Mouse (Mus musculus) fibroblast of lung, adult 2 months (primary cell): ENCODE results near the gene Pnpla8.
A peak's percentile ranks its signal among the peaks of the same experiment; 100 is the strongest.
"Not testable (repeated sequence)": the region's sequence is repeated elsewhere in the genome, so short reads cannot be mapped to it uniquely, and the experiment has no call there.

Experiments used
- DNase-seq: peaks from one replicate; pipeline ENCODE4 v3.0.0-alpha.2; 2011; ENCODE audit warnings: low read depth

Pnpla8 gene

DNA sequence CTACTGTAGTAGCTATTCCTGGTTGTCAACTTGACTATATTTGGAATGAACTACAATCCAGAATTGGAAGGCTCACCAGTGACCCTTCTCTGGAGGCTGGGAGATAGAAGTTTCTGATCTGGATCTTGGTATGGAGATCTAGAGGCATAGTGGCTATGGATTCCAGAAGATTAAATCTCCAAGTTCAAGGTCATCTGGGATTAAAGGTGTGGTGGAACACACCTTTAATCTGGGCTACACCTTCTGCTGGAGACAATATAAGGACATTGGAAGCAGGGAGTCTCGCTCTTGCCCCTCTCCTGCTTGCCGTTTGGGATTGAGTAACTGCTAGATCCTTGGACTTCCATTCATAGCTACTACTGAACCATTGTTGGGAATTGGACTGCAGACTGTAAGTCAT, at the start of gene Pnpla8:
Gene Pnpla8, plus strand, starts transcription at position 301 of the 400 bp plus-strand sequence.
- DNase-seq = not testable (repeated sequence)

DNA sequence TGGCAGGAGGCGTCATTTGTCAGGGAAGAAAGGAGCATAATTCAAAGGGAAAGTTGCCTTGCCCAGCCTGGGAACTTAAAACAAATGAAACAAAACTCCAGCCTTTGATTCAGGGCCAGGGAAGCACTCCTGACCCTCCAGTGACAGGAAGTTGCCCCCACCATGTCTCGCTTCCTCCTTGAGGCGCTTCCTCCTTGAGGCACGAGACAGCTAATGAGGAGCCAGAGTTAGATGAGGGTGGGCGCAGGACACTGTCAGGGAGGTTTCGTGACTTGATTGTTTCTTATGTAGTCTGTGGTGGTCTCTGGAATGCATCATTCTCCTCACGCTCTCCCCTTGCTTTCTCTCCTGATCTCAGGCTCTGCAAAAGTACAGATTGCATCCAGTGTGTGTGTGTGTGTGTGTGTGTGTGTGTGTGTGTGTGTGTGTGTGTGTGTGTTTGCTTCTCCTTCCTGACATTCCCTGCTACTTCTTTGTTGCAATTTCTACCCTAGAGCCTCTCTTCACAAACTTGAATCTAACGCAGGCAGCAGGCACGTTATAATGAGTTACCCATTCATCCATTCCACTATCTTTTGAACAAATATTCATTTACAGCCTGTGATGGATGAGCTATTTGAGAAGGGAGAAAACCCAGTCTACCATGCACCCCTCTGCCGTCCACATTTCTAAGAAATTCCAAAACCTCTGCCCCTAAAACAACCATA, 44.7 kb upstream of the Pnpla8 start:
- no peak for DNase-seq

DNA sequence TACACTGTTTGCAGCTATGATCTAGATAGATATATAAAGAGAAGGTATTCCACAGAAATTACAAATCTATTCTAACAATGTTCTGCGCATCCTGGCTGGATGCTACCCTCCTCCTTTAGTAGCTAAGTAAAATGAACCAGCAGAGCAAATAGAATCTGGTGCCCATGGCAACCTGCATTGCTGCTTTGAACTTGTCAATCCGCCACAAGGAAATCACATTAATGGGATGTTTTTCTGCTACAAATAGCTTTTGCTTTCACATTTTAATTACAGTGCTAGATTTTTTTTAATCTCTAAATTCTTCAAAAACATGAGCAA, 44.2 kb upstream of the Pnpla8 start:
- no peak for DNase-seq

DNA sequence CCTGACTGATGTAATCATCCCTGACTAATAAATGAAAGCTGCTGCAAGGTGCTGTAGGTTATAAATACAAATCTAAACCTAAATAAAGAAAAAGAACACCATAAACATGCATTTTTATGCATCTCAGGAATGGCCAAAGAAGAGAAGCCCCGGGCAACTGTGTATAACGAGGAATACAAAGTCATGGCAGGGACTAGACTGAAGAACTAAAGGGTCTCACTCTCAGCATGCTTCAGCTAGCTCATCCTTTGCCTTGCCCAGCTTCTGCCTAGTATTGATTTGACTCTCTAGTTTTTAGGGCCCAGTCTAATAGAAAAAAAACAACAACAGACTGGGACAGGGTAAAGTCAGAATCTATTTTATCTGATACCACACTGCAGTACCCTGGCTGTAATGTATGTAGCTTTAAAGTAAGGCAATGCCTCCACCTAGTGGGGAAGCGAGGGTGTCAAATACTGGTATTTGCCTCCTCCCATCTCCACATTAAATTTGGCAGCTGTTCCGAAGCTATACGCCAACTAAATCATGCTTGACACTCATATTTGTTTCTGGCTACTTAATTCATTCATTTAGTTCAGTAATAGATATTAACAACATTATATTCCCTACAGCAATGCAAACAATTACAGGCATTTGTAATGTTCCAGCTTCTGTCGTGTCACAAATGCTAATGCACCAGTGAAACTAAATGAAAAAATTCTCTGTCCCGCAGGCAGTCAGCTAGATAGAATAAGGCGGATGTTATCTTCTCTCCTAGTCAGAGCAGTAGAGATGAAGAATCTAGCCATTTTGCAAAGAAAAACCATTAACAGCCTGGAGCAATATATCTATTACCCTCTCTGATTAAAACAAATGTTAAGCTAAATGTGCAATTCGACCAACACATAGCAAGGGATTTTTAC, 39.8 kb upstream of the Pnpla8 start:
- peak; percentile 1 for DNase-seq

DNA sequence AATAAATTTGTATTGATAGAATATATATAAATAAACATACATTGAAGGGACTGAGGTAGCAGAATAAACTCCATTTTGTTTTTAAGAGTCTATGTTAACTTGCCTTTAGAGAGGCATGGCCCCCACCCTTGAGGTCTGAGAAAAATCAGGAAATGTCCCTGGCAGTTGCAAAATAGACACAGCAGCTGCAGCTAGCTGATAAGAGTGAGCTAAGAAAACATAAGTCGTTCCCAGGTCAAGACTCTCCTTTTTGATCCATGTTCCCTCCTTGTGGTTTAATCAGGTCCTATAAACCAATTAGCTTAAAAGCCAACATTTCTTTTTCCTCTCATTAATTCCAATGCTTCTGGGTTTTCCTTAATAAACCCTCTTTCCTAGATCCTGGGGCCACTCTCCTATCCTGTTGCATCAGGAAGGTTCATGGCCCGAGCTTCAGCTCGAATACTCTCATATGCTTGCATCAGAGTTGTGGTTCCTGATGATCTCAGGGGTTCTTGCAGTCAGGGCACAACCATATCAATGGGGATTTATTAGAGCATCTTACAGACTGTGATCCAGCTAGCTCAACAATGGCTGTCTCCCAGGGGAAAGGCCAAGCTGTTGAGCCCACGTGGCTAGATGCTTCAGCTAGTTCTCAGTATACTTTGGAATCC, 23.2 kb upstream of the Pnpla8 start:
- no peak for DNase-seq

DNA sequence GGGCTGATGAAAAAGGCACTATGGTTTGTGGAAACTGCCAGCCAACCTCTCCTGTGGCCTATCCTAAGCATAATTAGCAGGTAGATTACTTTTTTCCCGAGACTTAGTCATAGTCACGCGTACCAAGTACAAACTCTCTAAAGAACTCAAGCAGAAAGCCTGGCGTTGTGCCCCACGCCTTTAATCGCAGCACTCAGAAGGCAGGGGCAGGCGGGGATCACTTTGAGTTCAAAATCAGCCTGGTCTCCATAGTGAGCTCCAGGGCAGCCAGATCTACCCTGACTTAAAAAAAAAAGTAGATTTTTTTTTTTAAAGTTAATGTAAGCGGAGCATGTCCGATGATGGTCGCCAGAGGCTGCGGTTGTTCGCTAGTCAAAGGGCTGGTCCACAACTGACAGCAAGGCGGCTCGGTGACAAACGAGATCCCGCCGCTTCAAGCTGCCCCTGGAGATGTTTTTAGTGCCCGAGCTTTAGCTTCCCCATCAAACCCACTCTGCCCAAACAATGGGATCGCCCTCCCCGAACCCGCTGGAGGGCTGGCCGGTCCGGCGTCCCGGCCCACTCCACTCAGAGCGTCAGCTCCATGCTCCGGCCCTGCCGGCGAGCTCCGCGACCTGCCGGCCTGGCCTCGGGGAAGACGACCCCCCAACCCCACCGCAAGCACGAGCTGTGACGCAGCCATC, 11.9 kb upstream of the Pnpla8 start:
- no peak for DNase-seq

DNA sequence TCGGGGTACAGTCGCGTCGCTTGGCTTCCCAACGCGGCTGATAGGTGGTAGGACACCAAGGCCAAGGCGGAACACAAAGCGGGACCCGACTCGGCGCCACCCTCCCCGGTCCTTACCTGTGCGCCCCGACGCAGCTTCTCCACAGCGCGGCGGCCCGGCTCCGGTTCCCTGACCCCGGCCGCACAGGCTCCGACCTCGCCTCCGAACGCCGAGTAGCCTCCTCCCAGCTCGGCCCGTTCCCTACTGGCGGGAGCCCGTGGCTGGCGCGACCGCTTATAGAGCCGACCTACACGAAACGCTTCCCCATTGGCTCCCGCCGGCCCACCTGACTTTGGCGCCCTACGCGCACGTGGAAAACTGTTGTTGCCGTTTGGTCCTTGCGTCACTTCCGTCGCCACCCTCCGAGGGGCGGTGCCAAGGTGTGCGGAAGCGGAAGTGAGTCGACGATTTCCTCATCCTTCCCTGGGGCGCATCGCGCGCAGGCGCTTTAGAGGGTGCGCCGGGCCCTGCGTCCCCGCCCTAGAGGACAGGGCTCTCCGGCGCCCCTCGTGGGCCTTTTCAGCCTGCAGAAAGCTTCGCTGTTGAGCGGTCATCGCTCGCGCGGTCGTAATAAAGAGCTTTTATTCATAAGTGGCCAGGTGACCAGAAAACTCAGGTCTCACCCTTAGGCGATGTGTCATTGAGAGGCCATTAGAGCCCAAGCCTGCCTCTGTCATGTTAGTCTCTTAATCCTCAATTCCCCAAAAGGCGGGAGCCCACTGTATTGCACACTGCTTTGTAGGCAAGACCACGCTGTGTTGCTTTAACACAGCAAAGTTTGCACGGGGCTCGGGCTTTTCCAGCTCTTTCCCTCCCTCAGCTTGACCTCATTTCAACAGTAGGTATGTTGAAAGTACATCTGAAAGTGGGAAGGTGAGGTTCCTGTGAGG, 11.1 kb upstream of the Pnpla8 start, which contains the start of gene Dnajb9:
Gene Dnajb9, minus strand, starts transcription at position 503 of the 929 bp plus-strand sequence.
- peak; percentile 99 for DNase-seq

DNA sequence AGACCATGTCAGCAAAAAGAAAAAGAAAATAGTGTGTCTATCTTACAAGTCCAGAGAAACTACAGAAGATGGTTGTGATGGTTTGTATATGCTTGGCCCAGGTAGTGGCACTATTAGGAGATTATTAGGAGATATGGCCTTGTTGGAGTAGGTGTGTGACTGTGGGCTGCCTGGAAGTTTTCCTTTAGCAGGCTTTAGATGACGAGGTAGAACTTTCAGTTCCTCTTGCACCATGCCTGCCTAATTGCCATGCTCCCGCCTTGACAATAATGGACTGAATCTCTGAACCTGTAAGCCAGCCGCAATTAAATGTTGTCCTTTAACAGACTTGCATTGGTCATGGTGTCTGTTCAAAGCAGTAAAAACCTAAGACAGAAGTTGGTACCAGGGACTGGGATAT, 9.6 kb upstream of the Pnpla8 start:
- no peak for DNase-seq

DNA sequence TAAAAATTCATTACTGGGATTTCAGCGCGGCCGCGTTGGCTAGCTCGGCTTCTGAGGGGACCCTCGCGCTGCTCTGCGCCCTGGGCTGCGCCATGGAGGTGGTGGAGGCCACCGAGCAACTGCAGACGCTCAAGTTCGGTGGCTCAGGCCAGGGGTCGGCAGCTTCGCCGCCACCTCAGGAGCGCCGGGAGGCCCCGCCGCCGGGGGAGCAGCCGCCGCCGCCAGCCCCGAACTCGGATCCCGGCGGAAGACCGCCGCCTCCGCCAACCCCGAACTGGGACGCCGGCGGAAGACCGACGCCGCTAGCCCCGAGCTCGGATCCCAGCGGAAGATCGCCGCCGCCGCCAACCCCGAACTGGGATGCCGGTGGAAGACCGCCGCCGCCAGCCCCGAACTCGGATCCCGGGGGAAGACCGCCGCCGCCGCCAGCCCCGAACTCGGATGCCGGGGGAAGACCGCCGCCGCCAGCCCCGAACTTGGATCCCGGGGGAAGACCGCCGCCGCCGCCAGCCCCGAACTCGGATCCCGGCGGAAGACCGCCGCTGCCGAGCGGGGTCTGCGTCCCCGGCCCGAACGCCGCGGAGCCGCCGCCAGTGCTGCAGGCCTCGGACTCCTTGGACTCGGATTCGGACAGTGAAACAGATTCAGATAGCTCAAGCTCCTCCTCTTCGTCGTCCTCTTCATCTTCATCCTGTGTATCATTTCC, 634 bp downstream of the Pnpla8 start:
- no peak for DNase-seq

DNA sequence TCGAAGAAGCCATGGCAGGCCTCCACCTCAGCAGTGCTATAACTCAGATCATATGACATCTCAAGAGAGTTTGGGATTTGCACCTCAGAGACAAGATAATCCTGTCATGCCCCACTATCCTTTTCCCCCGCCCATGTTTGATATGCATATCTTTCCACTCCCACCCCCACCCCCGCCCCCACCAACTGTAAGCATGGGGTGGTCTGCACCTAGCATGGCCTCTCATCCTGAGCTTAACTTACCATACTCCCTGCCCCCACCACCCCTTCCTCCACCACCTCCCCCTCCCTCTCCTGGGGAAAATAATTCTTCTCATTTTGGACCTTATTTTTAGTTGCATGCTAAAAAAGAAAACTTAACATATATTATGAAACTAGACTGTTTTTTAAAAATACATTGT, 1.9 kb downstream of the Pnpla8 start:
- no peak for DNase-seq

DNA sequence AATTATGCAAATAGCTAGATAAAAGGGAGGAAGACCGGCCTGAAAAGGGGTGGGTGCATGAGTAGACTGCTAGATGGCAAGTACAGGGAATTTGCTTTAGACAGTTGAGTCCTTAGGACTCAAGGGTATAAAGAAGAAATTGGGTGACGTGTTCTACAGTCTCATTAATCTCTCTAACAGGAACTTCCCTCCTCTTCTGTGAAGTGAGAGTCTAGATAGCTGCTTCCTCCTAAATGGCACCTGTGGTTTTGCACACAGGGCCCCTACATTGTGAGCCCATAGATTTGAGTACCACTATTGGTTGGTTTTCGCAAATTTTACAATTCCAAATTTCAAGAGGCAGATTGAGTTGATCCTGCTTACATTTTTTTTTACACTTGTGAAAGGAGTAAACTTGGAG, 3.5 kb downstream of the Pnpla8 start:
- DNase-seq = no peak

DNA sequence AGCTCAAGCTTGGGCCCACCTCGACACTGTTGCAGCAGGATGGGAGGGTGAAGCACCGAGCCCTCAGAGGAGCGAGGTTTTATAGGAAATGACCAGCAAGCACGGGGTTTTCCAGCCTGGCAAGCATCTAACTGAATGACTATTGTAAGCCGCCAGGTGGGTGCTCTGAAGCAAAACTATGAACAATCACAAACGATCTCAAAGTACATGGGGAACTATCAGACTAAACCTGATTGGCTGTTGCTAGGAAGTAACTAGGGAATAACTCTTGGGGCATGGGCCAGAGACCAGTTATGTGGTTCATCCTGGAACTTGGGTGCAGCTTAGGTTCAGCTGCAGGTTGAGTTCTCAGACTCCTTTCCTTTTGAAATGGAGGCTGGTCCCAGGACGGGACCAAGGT, 19.9 kb downstream of the Pnpla8 start:
- no peak for DNase-seq

DNA sequence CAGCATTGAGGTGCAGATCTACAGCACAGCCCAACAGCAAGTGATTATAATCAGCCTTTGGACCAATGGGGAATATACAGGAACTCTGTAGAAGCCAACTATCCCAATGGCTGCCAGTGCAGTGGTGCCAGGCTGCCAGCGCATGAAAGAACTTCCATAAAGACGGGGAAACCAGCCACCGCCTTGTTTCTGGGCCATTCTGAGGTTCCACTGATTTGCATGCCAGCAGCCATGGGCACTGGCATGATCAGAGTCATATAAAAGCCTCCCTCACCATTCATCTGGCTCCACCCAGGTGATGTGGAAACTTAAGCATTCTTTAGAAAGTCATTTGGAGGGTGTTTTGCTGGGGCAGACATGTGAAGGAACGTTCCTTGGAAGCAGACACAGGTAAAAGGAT, 21.2 kb downstream of the Pnpla8 start:
- DNase-seq = no peak

DNA sequence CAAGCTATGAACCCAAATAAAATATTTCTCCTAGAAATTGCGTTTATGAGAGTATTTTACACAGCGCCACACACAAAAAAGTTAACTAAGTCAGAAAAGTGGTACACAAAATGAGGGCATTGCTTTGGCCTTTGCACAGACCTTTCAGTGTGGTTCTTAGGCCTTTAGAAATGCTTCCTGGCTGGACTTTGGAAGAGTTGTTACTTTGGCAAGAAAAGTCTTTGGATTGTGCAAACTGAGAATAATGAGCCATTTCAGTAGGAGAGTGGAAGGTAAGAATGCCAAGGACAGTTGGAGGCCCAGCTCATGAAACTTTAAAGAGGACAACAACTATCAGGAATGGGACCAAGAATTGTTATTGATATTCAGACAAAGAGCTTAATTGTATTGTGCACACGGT, 24.6 kb downstream of the Pnpla8 start:
- DNase-seq = peak; percentile 17

DNA sequence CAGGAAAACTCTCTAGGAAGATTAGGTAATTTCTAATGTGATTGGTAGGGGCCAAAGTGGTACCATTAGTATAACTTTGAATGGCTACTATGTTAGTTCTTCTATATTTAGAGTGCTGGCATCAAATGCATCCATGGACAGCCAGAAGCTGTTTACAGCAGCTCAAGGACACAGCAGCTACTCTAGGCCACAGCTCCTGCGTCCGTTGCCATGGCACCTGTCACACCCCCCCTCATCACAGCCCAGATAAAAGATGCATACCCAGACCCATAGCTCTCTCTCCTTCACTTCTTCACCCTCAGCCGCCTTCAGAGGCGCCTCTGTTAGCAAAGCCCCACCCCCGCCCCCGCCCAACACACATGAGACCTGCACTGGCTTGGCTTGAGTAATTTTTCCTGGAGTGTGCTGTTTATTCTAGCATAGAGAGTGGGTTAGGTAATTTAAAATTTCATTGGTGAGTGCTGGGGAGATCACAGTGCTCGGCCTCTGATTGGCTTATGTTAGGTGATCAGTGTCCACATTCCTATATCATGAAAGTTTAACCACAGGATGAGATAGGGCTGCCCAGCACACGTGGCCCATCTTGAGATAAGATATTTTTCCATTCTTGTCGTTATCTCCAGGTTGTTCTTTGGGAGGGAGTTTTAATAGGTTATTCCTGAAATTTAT, 27.3 kb downstream of the Pnpla8 start:
- no peak for DNase-seq

DNA sequence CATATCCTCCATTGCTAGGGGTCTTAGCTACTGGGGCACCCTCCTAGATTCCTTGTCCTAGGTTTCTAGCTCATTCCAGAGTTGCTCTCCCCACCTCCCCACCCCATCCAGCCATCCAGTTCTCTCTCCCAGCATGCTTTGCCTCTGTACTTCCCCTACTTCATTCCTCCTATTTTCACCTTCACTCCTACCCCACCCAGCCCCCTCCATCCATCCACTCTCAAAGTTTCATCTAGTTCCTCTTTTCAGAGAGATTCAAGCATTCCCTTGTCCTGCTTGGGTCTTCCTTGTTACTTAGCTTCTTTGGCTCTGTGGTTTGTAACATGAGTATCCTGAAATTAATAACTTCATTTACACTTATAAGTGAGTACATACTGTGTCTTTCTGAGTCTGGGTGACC, 41.4 kb downstream of the Pnpla8 start:
- no peak for DNase-seq

DNA sequence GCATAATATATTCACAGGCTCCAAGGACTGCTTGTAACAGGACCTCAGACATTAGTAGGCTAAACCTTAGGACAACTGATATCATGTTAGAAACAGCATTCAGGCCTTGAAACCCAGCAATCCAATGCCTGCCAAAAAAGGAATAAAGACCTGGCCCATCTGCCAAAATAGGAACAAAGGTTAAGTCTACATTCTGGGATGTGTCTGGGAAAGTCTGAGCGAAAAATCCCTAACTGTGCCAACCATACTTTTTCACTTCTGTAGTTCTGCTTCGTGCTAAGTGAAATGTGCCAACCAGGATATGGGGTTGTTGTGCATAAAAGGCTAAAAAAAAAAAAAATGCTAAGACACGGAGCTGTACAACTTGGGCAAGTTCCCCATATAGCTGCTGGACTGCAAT, 44.5 kb downstream of the Pnpla8 start:
- DNase-seq = no peak

DNA sequence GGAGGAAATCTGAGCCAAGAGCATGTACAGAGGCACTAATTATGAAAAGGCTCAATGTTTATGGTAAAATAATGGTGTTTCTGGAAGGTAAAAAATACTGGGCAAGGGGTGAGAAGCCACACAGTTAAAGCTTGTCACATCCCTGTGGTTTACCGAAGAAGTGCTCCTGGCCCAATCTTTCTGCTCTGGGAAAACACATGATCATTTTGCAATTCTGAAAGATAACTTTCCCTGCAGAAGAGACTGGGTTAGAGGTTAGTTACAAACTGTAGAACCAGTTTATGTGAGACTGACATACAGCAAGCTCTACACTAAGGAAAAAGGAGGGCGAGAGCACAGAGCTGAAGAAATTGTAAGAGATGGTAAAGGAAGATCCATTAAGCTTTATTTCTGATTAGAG, 46.0 kb downstream of the Pnpla8 start:
- no peak for DNase-seq

DNA sequence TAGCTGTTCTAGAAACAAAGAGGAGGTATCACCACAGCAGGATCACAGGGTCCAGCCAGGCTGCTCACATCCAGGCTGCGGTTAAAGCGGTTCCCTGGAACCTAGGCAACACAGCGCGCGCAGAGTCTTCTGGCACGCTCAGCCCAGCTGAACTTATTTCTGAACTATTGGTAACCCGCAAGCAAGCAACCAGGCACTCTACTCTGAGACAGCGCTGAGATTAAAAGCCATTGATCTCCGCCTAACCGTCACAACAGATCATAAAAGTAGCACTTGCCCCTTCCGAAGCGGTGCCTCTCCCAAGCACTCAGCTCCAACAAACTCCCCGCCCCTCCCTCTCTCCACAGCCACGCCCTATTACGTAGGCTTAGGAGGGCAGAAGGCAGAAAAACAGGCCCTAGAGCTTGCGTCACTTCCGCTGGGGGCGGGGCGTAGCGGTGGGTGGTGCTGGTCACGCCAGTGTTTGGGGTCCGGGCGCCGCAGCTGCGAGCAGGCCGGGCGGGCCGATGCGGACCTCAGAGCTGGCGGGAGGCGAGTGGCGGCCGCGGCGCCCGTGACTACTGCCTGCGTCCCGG, 47.6 kb downstream of the Pnpla8 start:
- peak; percentile 89 for DNase-seq
